Mouse (Mus musculus) CH12.LX (cell line): ENCODE results near the gene Gne. TPM values are rescaled to one million over a fixed set of nuclear protein-coding genes. Genes with fewer than 3 reads are reported as not detected.

ENCODE experiments used
- DNase-seq: peaks from one replicate; pipeline ENCODE4 v3.0.0-alpha.2; 2013; ENCODE audit errors: extremely low read depth
- H3K27ac ChIP-seq: 2 replicates; pipeline ENCODE4 v1.5.1; 2012; ENCODE audit warnings: low read depth, mild to moderate bottlenecking, control low read depth, moderate library complexity; ENCODE audit not compliant: insufficient read depth
- H3K27me3 ChIP-seq: replicated peaks from 2 replicates; pipeline ENCODE3; 2012; ENCODE audit warnings: inconsistent platforms
- H3K36me3 ChIP-seq, 2 experiments: replicated peaks in 1 of 2; 2 replicates each; pipeline versions ENCODE3 to v1.6.1; 2012; ENCODE audit warnings: inconsistent platforms in 1 of 2, low read length in 1 of 2, mild to moderate bottlenecking in 1 of 2, mixed read lengths in 1 of 2, moderate library complexity in 1 of 2; ENCODE audit not compliant: control insufficient read depth in 1 of 2, insufficient read depth in 1 of 2
- H3K4me1 ChIP-seq, 2 experiments: 2 replicates each; pipeline ENCODE4 v1.6.1; 2012; ENCODE audit warnings: inconsistent platforms in 1 of 2, moderate library complexity in 1 of 2; ENCODE audit not compliant: insufficient read depth in 2 of 2, control insufficient read depth in 1 of 2
- H3K4me2 ChIP-seq: 2 replicates; pipeline ENCODE4 v1.6.1; 2012; ENCODE audit warnings: low read depth, mild to moderate bottlenecking, control low read depth; ENCODE audit not compliant: poor library complexity, insufficient read depth, severe bottlenecking
- H3K4me3 ChIP-seq, 3 experiments: fragments of 150-350 bp in 1 of 3; sonication (generic) in 1 of 3; replicated peaks in 1 of 3; 2 replicates each; pipeline versions ENCODE3 to v1.5.1; 2011 to 2012; ENCODE audit warnings: low read depth in 2 of 3, low read length in 2 of 3, mild to moderate bottlenecking in 2 of 3, moderate library complexity in 2 of 3, control low read depth in 1 of 3, improper control_type of control experiment in 1 of 3, inconsistent platforms in 1 of 3, mixed read lengths in 1 of 3; ENCODE audit not compliant: poor library complexity in 1 of 3
- H3K79me2 ChIP-seq: replicated peaks from 2 replicates; pipeline ENCODE4 v1.6.1; 2012; ENCODE audit warnings: mild to moderate bottlenecking, moderate library complexity; ENCODE audit not compliant: control insufficient read depth, poor library complexity, insufficient read depth, severe bottlenecking; ENCODE audit errors: extremely low read depth
- H3K9ac ChIP-seq: 2 replicates; pipeline ENCODE4 v1.6.1; 2012; ENCODE audit warnings: low read depth, mild to moderate bottlenecking, control low read depth, moderate library complexity; ENCODE audit not compliant: insufficient read depth
- H3K9me3 ChIP-seq: replicated peaks from 2 replicates; pipeline ENCODE3; 2012; ENCODE audit warnings: low read length, inconsistent platforms, mixed read lengths
- BHLHE40 ChIP-seq: IDR thresholded peaks from 2 replicates; pipeline ENCODE4 v1.6.1; 2011; ENCODE audit warnings: mild to moderate bottlenecking, low read depth, low read length, improper control_type of control experiment
- CHD2 ChIP-seq: IDR thresholded peaks from 2 replicates; pipeline ENCODE4 v1.6.1; 2011; ENCODE audit warnings: low read length, improper control_type of control experiment
- CTCF ChIP-seq, 2 experiments: IDR thresholded peaks in 1 of 2; conservative IDR thresholded peaks in 1 of 2; 2 replicates each; pipeline ENCODE4 v1.5.1; 2011 to 2012; ENCODE audit warnings: low read depth in 2 of 2, low read length in 2 of 2, improper control_type of control experiment in 1 of 2, inconsistent platforms in 1 of 2, mild to moderate bottlenecking in 1 of 2, moderate library complexity in 1 of 2
- ETS1 ChIP-seq: conservative IDR thresholded peaks from 2 replicates; pipeline ENCODE4 v1.6.1; 2012; ENCODE audit warnings: low read depth, mild to moderate bottlenecking, inconsistent platforms, low read length, improper control_type of control experiment, moderate library complexity
- GABPA ChIP-seq: IDR thresholded peaks from 2 replicates; pipeline ENCODE4 v1.6.1; 2012; ENCODE audit warnings: low read depth, low read length, improper control_type of control experiment, inconsistent platforms; ENCODE audit not compliant: insufficient replicate concordance
- JUN ChIP-seq: IDR thresholded peaks from 2 replicates; pipeline ENCODE4 v1.6.1; 2011; ENCODE audit warnings: low read depth, mild to moderate bottlenecking, low read length, improper control_type of control experiment, moderate library complexity; ENCODE audit not compliant: insufficient read depth
- JUND ChIP-seq: conservative IDR thresholded peaks from 2 replicates; pipeline ENCODE4 v1.6.1; 2011; ENCODE audit warnings: low read depth, low read length, improper control_type of control experiment
- MAX ChIP-seq: IDR thresholded peaks from 2 replicates; pipeline ENCODE4 v1.6.1; 2011; ENCODE audit warnings: low read length, improper control_type of control experiment
- MAZ ChIP-seq: IDR thresholded peaks from 2 replicates; pipeline ENCODE4 v1.6.1; 2012; ENCODE audit warnings: low read depth, mild to moderate bottlenecking, inconsistent platforms, low read length, improper control_type of control experiment, moderate library complexity
- MXI1 ChIP-seq: IDR thresholded peaks from 2 replicates; pipeline ENCODE4 v1.6.1; 2011; ENCODE audit warnings: mild to moderate bottlenecking, low read depth, low read length, improper control_type of control experiment
- PAX5 ChIP-seq: IDR thresholded peaks from 2 replicates; pipeline ENCODE4 v1.6.1; 2012; ENCODE audit warnings: low read length, inconsistent platforms, mixed read lengths
- POLR2A ChIP-seq: IDR thresholded peaks from 2 replicates; pipeline ENCODE4 v1.6.1; 2011; ENCODE audit warnings: low read depth, mild to moderate bottlenecking, improper control_type of control experiment, low read length
- RAD21 ChIP-seq: IDR thresholded peaks from 2 replicates; pipeline ENCODE4 v1.6.1; 2011; ENCODE audit warnings: low read depth, mild to moderate bottlenecking, low read length, improper control_type of control experiment, moderate library complexity
- UBTF ChIP-seq: IDR thresholded peaks from 2 replicates; pipeline ENCODE4 v1.6.1; 2012; ENCODE audit warnings: low read depth, mild to moderate bottlenecking, inconsistent platforms, low read length, improper control_type of control experiment, moderate library complexity
- USF1 ChIP-seq: IDR thresholded peaks from 2 replicates; pipeline ENCODE4 v1.6.1; 2014; ENCODE audit warnings: low read depth, mild to moderate bottlenecking, inconsistent platforms, low read length, improper control_type of control experiment
- ZKSCAN1 ChIP-seq: IDR thresholded peaks from 2 replicates; pipeline ENCODE4 v1.6.1; 2012; ENCODE audit warnings: low read depth, inconsistent platforms, low read length, improper control_type of control experiment, borderline replicate concordance
- ZMIZ1 ChIP-seq: IDR thresholded peaks from 2 replicates; pipeline ENCODE4 v1.6.1; 2012; ENCODE audit warnings: low read depth, mild to moderate bottlenecking, inconsistent platforms, low read length, improper control_type of control experiment
- ZNF384 ChIP-seq: IDR thresholded peaks from 2 replicates; pipeline ENCODE4 v1.6.1; 2012; ENCODE audit warnings: low read depth, low read length, improper control_type of control experiment, inconsistent platforms
- dilution Hi-C: fragments of 300-500 bp; cut with MboI; formaldehyde crosslinking; loops from 2 replicates; pipeline ENCODE4 v1.14.3; 2020; ENCODE audit warnings: low sequenced_read_pairs; ENCODE audit not compliant: extremely low pct_unique_long_range_greater_than_20kb, extremely low pct_ligation_motif_present
- in situ Hi-C: fragments of 300-500 bp; cut with MboI; formaldehyde crosslinking; loops from 3 replicates; pipeline ENCODE4 v1.14.3; 2019; ENCODE audit warnings: low sequenced_read_pairs, low pct_ligation_motif_present, low pct_unique_long_range_greater_than_20kb, mixed read lengths
- polyA plus RNA-seq: library from polyadenylated mRNA; unstranded; fragments of >175 nt; gene quantifications from 2 replicates; pipeline ENCODE4 v1.2.1, GENCODE M21; 2012; ENCODE audit warnings: low read depth; ENCODE audit not compliant: insufficient read length
- total RNA-seq, 2 experiments: library from RNA; depleted of rRNA; stranded (reverse); fragments of 300-350 nt in 1 of 2; fragments of >200 nt in 1 of 2; gene quantifications; 2 replicates each; pipeline ENCODE4 v1.2.3; 2012 to 2014

Gene Gne
- total and polyA plus RNA-seq, 3 experiments, result 34.4 to 37.1 (median 35.3) TPM

DNA sequence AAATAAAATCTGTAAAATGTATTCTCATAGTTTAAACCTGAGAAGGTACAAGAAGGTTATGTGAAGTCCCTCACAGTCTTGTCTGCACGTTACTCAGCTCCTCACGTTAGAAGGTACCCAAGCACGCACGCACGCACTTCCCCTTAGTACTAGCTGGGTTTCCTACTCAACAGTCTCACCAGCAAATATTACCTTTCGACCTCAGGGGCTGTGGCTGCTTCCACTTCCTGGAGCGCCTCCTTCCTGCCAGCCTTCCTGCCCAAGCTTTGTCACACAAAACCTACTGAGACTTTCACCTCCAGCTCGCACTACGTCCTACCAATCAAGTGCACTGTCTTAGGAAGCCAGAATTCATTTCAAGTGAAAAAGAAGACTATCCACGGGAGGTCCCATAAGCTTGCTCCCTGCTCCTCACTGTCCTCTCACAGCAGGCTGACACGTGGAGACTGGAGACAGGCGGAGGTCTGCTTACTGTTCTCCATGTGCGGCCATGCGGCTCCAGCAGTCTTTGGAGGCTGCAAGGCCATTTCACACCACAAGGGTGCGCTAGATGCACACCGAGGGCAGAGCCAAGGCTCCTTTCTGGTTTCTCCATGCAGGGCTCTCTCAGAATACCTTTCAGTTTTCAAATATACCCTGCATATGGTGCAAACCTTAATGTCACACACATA lies 18.5 kb downstream of the Gne start (continued):
- peak; percentile 95 to 98 for TF ChIP-seq CTCF (conservative IDR thresholded peaks at IDR 0.05 in 1 of 2, IDR thresholded peaks at IDR 0.05 in 1 of 2; ENCODE audit: low read depth in 2 of 2, low read length in 2 of 2)
- TF ChIP-seq UBTF, result no peak
- no peak for TF ChIP-seq ZMIZ1
- TF ChIP-seq JUN, result peak; percentile 2; the same call in 1 of the 2 replicates
- peak; percentile 69 for TF ChIP-seq ETS1
- peak; percentile 99 for TF ChIP-seq RAD21
- TF ChIP-seq MXI1, result peak; percentile 99
- TF ChIP-seq BHLHE40, result peak; percentile 97
- TF ChIP-seq GABPA, result no peak
- no peak for TF ChIP-seq ZNF384
- TF ChIP-seq ZKSCAN1, result no peak
- no peak for TF ChIP-seq JUND

DNA sequence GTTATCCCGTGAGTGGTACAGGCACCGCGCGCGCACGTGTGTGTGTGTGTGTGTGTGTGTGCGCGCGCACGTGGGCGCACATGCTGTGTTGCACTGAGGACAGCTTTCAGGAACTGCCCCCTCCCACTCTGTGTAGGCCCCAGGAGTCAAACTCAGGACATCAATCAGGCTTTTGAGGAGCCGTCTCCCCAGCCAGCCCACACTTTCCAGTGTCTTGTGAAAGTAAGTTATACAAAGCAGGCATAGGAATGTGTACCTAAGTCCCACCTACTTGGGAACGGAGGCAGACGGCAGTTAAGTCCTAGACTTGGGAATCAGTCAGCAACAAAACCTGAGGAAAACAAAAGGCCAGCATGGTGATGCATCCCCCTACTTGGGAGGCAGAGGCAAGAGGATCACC lies 21.2 kb downstream of the Gne start:
- H3K27me3 ChIP-seq, result no peaks in the 10 kb centered on the region
- peaks cover 25 to 48% of the 10 kb centered on the region in 2 experiments for H3K36me3 ChIP-seq
- H3K27ac ChIP-seq, result no peak overlapping the region
- in situ Hi-C loops, result no loop called here
- no peaks in the 10 kb centered on the region for H3K9me3 ChIP-seq
- H3K9ac ChIP-seq, result no peak overlapping the region
- H3K4me2 ChIP-seq, result no peak overlapping the region
- dilution Hi-C loops, result no loop called here
- TF ChIP-seq JUND, result no peak
- no peak for TF ChIP-seq MAZ
- no peak for TF ChIP-seq MAX
- no peak for TF ChIP-seq CHD2
- no peak for TF ChIP-seq ZKSCAN1
- TF ChIP-seq POLR2A, result no peak
- no peak for TF ChIP-seq UBTF
- no peak for TF ChIP-seq PAX5
- no peak for TF ChIP-seq USF1
- TF ChIP-seq CTCF (conservative IDR thresholded peaks at IDR 0.05 in 1 of 2, IDR thresholded peaks at IDR 0.05 in 1 of 2; ENCODE audit: low read depth in 2 of 2, low read length in 2 of 2), result no peak
- TF ChIP-seq MXI1, result no peak
- TF ChIP-seq, all 38 proteins: peak for 0
- Histone ChIP-seq H3K79me2 (peaks cover 3% of the 10 kb centered on the region; the same call in 1 of the 2 replicates), H3K4me3 (no peak overlapping the region), H3K4me1 (peaks cover 0 to 18% of the 10 kb centered on the region in 2 experiments; a peak in 2 of 4 replicates)
- no peak for DNase-seq
